ENCODE assay signal across 8 mouse cellular contexts in genomic region chr3:158375885-158376284, GRCm38 (mm10).
DNase-seq lines count a peak whose midpoint lies in the region; ATAC-seq and TF ChIP-seq lines count a peak whose summit lies in the region.

No protein-coding gene starts in this region.

- TF ChIP-seq EP300 in lung, postnatal 0 days (IDR thresholded peaks at IDR 0.05): no peak

- H3K9me3 ChIP-seq in lung, postnatal 0 days (ENCODE audit: low read length): no peaks in the 10 kb centered on the region
- H3K9me3 ChIP-seq in kidney, embryonic 14.5 days (ENCODE audit: control insufficient read depth, low read length): no peaks in the 10 kb centered on the region

- no peak overlapping the region for H3K4me3 ChIP-seq in lung, postnatal 0 days (ENCODE audit: low read depth, low read length)
- no peak overlapping the region for H3K4me3 ChIP-seq in lung, adult 2 months (replicated peaks; ENCODE audit: extremely low read depth, low read depth, low read length)
- no peak overlapping the region for H3K4me3 ChIP-seq in kidney, embryonic 14.5 days (ENCODE audit: low read length)

- TF ChIP-seq CTCF in lung, postnatal 0 days (IDR thresholded peaks at IDR 0.05): peak; percentile 48
- no peak for TF ChIP-seq CTCF in lung, adult 2 months (IDR thresholded peaks at IDR 0.05; ENCODE audit: insufficient read depth, low read length)

- no peaks in the 10 kb centered on the region for H3K4me1 ChIP-seq in lung, postnatal 0 days (ENCODE audit: insufficient read depth, low read depth, low read length)
- no peaks in the 10 kb centered on the region for H3K4me1 ChIP-seq in lung, adult 2 months (ENCODE audit: control insufficient read depth, insufficient read depth, low read length)
- H3K4me1 ChIP-seq in kidney, embryonic 14.5 days (ENCODE audit: control insufficient read depth, insufficient read depth, low read length): no peaks in the 10 kb centered on the region

- no peak overlapping the region for H3K27ac ChIP-seq in lung, postnatal 0 days (ENCODE audit: low read length)
- H3K27ac ChIP-seq in kidney, embryonic 14.5 days (ENCODE audit: low read depth, low read length): no peak overlapping the region

- TF ChIP-seq POLR2A in lung, adult 2 months (IDR thresholded peaks at IDR 0.05; ENCODE audit: borderline replicate concordance, extremely low read depth, low read depth, low read length): no peak

- no peaks in the 10 kb centered on the region for H3K27me3 ChIP-seq in lung, postnatal 0 days (replicated peaks; ENCODE audit: insufficient read depth, low read length)
- no peaks in the 10 kb centered on the region for H3K27me3 ChIP-seq in kidney, embryonic 14.5 days (ENCODE audit: control insufficient read depth, insufficient read depth, low read length)

- no peak overlapping the region for H3K4me2 ChIP-seq in lung, postnatal 0 days (replicated peaks; ENCODE audit: low read depth, low read length)
- no peak overlapping the region for H3K4me2 ChIP-seq in kidney, embryonic 14.5 days (replicated peaks; ENCODE audit: low read depth, low read length)

- no peak overlapping the region for H3K9ac ChIP-seq in lung, postnatal 0 days (replicated peaks; ENCODE audit: low read depth)
- no peak overlapping the region for H3K9ac ChIP-seq in kidney, embryonic 14.5 days (ENCODE audit: low read depth, low read length)

- intact Hi-C loops in gastrocnemius, postnatal 36 days (cut with DNase I): no loop called here

- ATAC-seq in lung, postnatal 0 days: no peak
- ATAC-seq in kidney, embryonic 14.5 days (ENCODE audit: low FRiP score, low TSS enrichment): 0 out of 2 replicates have a peak, but pooled peaks have one; percentile 55

- no peaks in the 10 kb centered on the region for H3K36me3 ChIP-seq in lung, postnatal 0 days (ENCODE audit: insufficient read depth, low read length)
- H3K36me3 ChIP-seq in kidney, embryonic 14.5 days (ENCODE audit: control insufficient read depth, insufficient read depth, low read length): no peaks in the 10 kb centered on the region

- WGBS in lung, postnatal 0 days: 0% methylated on average over 1 of the region's 1 CpGs
- WGBS in lung, adult 2 months: 4% methylated on average over 1 of the region's 1 CpGs
- 7% methylated on average over 1 of the region's 1 CpGs for WGBS in kidney, embryonic 14.5 days

- peak; percentile 9 to 19 for DNase-seq in adrenal gland, adult 18-20 months (ENCODE audit: low spot score in 2 of 2)
- no peak for DNase-seq in adrenal gland, adult 2 months
- no peak for DNase-seq in lung, postnatal 0 days (ENCODE audit: low spot score)
- DNase-seq in lung, adult 2 months: no peak
- DNase-seq in cerebellum, adult 9-10 months: peak; percentile 17
- no peak for DNase-seq in spleen, adult 18-20 months
- no peak for DNase-seq in gastrocnemius, postnatal 36 days

Comparison
In these comparisons a context has a peak if more than half of its experiments do, and no peak if none do; other contexts are left out.
1. DNase-seq: peak in adrenal gland, adult 18-20 months (2 of 2) and cerebellum, adult 9-10 months (single experiment); none in adrenal gland, adult 2 months (single experiment), lung, postnatal 0 days (single experiment), lung, adult 2 months (single experiment), spleen, adult 18-20 months (0 of 2) and gastrocnemius, postnatal 36 days (0 of 2).